Mouse (Mus musculus) liver, postnatal 0 days (tissue): ENCODE results near the gene Rpf1.

ENCODE experiments used
- CTCF ChIP-seq: sonication (generic); IDR thresholded peaks from 2 replicates; pipeline ENCODE4 v1.5.1; 2016; ENCODE audit warnings: antibody characterized with exemption, low read depth
- EP300 ChIP-seq: IDR thresholded peaks from 2 replicates; pipeline ENCODE4 v1.6.1; 2016; ENCODE audit warnings: antibody characterized with exemption, low read depth, mild to moderate bottlenecking

DNA sequence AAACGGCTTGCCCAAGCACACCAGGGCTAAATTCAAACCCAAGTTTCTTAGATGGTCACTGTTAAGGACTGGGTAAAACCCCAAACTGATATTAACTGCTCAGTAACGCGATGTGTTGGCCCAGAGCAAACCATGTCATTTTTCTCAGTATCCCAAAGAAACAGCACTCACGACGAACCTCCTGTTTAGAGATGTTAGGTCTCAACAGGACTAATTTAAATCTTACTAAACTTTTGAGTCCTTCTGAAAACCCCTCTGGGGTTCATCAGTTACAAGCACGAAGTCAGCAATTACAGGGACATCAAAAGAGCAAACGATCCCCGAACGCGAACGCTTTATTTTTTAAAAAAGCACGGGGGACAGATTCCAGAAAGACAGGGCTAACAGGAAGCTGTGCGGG lies 22.2 kb downstream of the Rpf1 start:
- no peak for TF ChIP-seq EP300
- TF ChIP-seq CTCF = no peak
